Mouse (Mus musculus) liver, embryonic 15.5 days (tissue): Measurements from ENCODE around the gene Xpnpep2. TPM values are rescaled to one million over a fixed set of nuclear protein-coding genes. Genes with fewer than 3 reads are reported as not detected.

Experiments used
- polyA plus RNA-seq: library from polyadenylated mRNA; unstranded; fragments of >200 nt; fragmentation: Nextera tagmentation; extraction: Ambion mirVana; gene quantifications from 2 replicates; pipeline ENCODE4 v1.2.1, GENCODE M21; 2015

The Xpnpep2 gene
- polyA plus RNA-seq, 1 experiment from 2014 or later: 0.02 TPM

Other genes with a start within 250 kb of the Xpnpep2 start
- gene Smarca1, start 215.8 kb upstream of the Xpnpep2 start, polyA plus RNA-seq: 3.1 and 3.7 TPM in 2 replicates
- 2.6 and 3.1 TPM in 2 replicates for gene Ocrl, start 196.3 kb upstream of the Xpnpep2 start, polyA plus RNA-seq
- gene Apln, start 73.9 kb upstream of the Xpnpep2 start, polyA plus RNA-seq: 0.17 TPM in 2 replicates
- 8.8 and 9.9 TPM in 2 replicates for gene Sash3, start 37.7 kb downstream of the Xpnpep2 start, polyA plus RNA-seq
- gene Zdhhc9, start 100.2 kb downstream of the Xpnpep2 start, polyA plus RNA-seq: 2.7 and 3.1 TPM in 2 replicates
- 6.8 and 8.1 TPM in 2 replicates for gene Utp14a, start 148.1 kb downstream of the Xpnpep2 start, polyA plus RNA-seq
- 3.6 and 3.7 TPM in 2 replicates for gene Bcorl1, start 232.6 kb downstream of the Xpnpep2 start, polyA plus RNA-seq